Mouse (Mus musculus) midbrain, embryonic 15.5 days (tissue): ENCODE data around the gene Calr. TPM values are rescaled to one million over a fixed set of nuclear protein-coding genes. Genes with fewer than 3 reads are reported as not detected.

Source experiments
- ATAC-seq: fragments of 200-750 bp; cut with Nextera tagmentation; replicated peaks from 2 replicates; pipeline ENCODE4 v1.8.0; 2017; ENCODE audit warnings: moderate TSS enrichment
- H3K27ac ChIP-seq: fragments of 300-500 bp; sonication (generic); 2 replicates; pipeline ENCODE4 v1.5.1; 2015; ENCODE audit warnings: mild to moderate bottlenecking, inconsistent platforms
- H3K27me3 ChIP-seq: fragments of 300-500 bp; sonication (generic); replicated peaks from 2 replicates; pipeline ENCODE4 v1.6.1; 2015; ENCODE audit warnings: inconsistent platforms
- H3K36me3 ChIP-seq: fragments of 300-500 bp; sonication (generic); replicated peaks from 2 replicates; pipeline ENCODE4 v1.6.1; 2015; ENCODE audit warnings: inconsistent platforms
- H3K4me1 ChIP-seq: fragments of 300-500 bp; sonication (generic); 2 replicates; pipeline ENCODE4 v1.6.1; 2015; ENCODE audit warnings: inconsistent platforms
- H3K4me2 ChIP-seq: fragments of 300-500 bp; sonication (generic); 2 replicates; pipeline ENCODE4 v1.6.1; 2015; ENCODE audit warnings: inconsistent platforms, mild to moderate bottlenecking, moderate library complexity
- H3K4me3 ChIP-seq: fragments of 300-500 bp; sonication (generic); 2 replicates; pipeline ENCODE4 v1.5.1; 2015; ENCODE audit warnings: mild to moderate bottlenecking, inconsistent platforms
- H3K9ac ChIP-seq: fragments of 300-500 bp; sonication (generic); 2 replicates; pipeline ENCODE4 v1.6.1; 2015; ENCODE audit warnings: mild to moderate bottlenecking, inconsistent platforms
- H3K9me3 ChIP-seq: fragments of 300-500 bp; sonication (generic); 2 replicates; pipeline ENCODE4 v1.6.1; 2016; ENCODE audit warnings: inconsistent platforms
- WGBS: fragments of 180-500 bp; shearing (Covaris S2); methylation state at CpG from one replicate; pipeline ENCODE4 v1.1.7; 2015; ENCODE audit warnings: mixed read lengths; 5-methylcytosine and 5-hydroxymethylcytosine counted together
- microRNA-seq: library from miRNA; unstranded; fragments of <30 nt; microRNA quantifications from one replicate; pipeline ENCODE4, GENCODE M21; 2016
- polyA plus RNA-seq: library from polyadenylated mRNA; unstranded; fragments of >200 nt; fragmentation: Nextera tagmentation; extraction: Ambion mirVana; gene quantifications from 2 replicates; pipeline ENCODE4 v1.2.1, GENCODE M21; 2015

The Calr gene
- polyA plus RNA-seq, 1 experiment from 2014 or later: 669 TPM

DNA sequence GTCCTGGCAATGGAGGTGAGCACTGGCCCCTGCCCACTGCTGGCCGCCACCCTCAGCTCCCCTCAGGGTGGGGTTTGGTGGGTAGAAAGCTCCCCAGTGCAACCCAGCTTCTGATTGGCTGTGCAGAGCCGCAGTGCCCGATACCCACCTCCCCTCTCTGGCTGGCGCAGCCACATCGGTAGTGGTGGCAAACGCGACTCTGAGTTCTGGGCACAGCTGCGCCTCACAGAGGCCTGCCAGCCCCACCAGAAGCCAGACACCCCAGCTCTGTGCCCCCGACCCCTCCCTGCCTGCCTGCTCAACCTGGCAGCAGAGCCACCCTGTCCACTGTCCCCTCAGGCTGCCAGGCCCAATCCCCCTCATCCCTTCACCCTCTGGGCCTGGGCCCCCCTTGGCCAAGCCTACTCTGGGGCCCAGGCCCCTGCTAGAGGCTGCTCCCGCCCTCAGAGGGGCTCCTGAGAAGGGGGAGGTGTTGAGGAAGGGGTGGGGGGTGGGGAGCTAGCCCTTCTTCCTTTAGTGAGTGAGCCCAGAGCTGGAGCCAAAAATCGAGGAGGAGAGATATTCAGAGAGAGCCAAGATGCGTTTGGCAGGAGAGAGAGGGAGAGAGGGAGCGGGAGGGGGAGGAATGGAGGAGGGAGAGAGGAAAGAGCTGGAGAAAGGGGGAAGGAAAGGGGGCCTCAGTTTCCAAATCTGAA lies 52.8 kb downstream of the Calr start:
- H3K4me3 ChIP-seq: no peak overlapping the region
- 45% methylated on average over 13 of the region's 13 CpGs for WGBS
- H3K36me3 ChIP-seq: no peaks in the 10 kb centered on the region
- peak; percentile 74 for ATAC-seq
- H3K4me1 ChIP-seq: peaks cover 15% of the 10 kb centered on the region
- H3K27me3 ChIP-seq: peaks cover 72% of the 10 kb centered on the region
- H3K4me2 ChIP-seq: peak overlapping the region; percentile 30
- H3K9me3 ChIP-seq: no peaks in the 10 kb centered on the region
- H3K9ac ChIP-seq: no peak overlapping the region
- peak overlapping the region; percentile 80 for H3K27ac ChIP-seq

DNA sequence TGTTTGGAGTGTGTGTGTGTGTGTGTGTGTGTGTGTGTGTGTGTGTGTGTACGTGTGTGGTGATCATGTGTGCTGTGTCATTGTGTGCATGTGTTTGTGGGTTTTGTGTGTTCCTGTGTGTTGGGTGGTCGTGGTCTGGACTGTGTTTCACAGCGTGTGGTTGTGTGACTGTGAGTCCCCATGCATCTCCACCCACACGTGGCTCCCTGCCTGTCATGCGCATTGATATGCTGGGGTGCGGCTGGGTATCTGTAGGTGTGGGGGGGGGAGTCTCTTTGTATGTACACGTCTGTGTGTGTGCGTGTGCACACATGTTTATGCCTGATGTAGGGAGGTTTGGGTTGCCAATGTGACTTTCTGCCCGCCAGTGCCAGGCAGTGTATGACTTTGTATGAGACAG lies 53.6 kb downstream of the Calr start:
- peaks cover 72% of the 10 kb centered on the region for H3K27me3 ChIP-seq
- peak overlapping the region; percentile 80 for H3K27ac ChIP-seq
- no peak overlapping the region for H3K4me3 ChIP-seq
- WGBS: 86% methylated on average over 9 of the region's 9 CpGs
- peak overlapping the region; percentile 30; the same call in 1 of the 2 replicates for H3K4me2 ChIP-seq
- H3K36me3 ChIP-seq: no peaks in the 10 kb centered on the region
- no peak for ATAC-seq
- H3K9me3 ChIP-seq: no peaks in the 10 kb centered on the region
- peaks cover 12% of the 10 kb centered on the region for H3K4me1 ChIP-seq
- H3K9ac ChIP-seq: no peak overlapping the region

DNA sequence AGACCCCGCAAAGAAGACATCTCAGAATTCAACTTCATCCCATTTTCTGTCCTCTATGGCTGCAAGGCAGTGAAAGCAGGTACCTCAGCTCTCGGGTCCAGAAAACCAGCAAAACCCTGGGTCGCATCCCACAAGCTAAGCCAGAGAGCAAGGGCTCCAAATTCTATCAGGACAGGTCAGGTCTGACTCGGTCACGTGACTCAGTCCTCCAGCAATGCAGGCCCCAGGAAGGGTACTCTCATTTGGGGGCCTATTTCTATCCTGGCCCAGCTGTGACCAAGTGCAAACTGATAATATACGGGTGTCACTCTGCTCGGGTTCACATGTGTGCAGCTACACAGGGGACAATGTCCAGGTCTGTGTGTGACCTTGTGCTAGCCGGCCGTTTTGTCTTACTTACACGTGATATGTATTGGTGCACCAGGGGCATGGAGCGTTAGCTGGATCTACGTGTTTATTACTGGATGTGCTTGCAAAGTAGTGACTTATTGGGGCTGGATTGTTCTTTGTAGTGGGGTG lies 54.2 kb downstream of the Calr start:
- no peak for ATAC-seq
- Histone ChIP-seq H3K27me3 (peaks cover 72% of the 10 kb centered on the region), H3K4me2 (no peak overlapping the region), H3K9ac (no peak overlapping the region), H3K36me3 (no peaks in the 10 kb centered on the region), H3K27ac (no peak overlapping the region), H3K4me3 (no peak overlapping the region), H3K9me3 (no peaks in the 10 kb centered on the region), H3K4me1 (peaks cover 17% of the 10 kb centered on the region)
- WGBS: 75% methylated on average over 12 of the region's 12 CpGs

Small RNAs within 50 kb of the gene (microRNA-seq; reads per million reads assigned to microRNA genes)
- gene Mir7069: 4.0 reads per million, percentile 20 among the genes with 10 or more reads in this experiment

Other genes with a start within 250 kb of the Calr start
- gene Ier2, start 184.1 kb downstream of the Calr start, polyA plus RNA-seq: 16.9 and 17.8 TPM in 2 replicates
- gene Trmt1, start 160.6 kb downstream of the Calr start, polyA plus RNA-seq: 63.3 and 66.7 TPM in 2 replicates
- 16.3 and 17.2 TPM in 2 replicates for gene Nacc1, start 159.1 kb downstream of the Calr start, polyA plus RNA-seq
- 3.4 and 4.2 TPM in 2 replicates for gene Lyl1, start 145.5 kb downstream of the Calr start, polyA plus RNA-seq
- 0.97 and 1.8 TPM in 2 replicates for gene G430095P16Rik, start 123.9 kb downstream of the Calr start, polyA plus RNA-seq
- 48.6 and 54.0 TPM in 2 replicates for gene Nfix, start 46.6 kb downstream of the Calr start, polyA plus RNA-seq
- gene Dand5, start 24.1 kb downstream of the Calr start, polyA plus RNA-seq: 12.3 and 13.4 TPM in 2 replicates
- gene Gadd45gip1, start 15.4 kb downstream of the Calr start, polyA plus RNA-seq: 35.5 and 36.1 TPM in 2 replicates
- 88.2 and 91.7 TPM in 2 replicates for gene Rad23a, start 6.3 kb downstream of the Calr start, polyA plus RNA-seq
- gene Farsa, start 10.1 kb upstream of the Calr start, polyA plus RNA-seq: 126 and 127 TPM in 2 replicates
- 18.4 and 22.0 TPM in 2 replicates for gene Syce2, start 25.2 kb upstream of the Calr start, polyA plus RNA-seq
- 36.1 and 37.1 TPM in 2 replicates for gene Gcdh, start 47.0 kb upstream of the Calr start, polyA plus RNA-seq
- 0.65 and 0.79 TPM in 2 replicates for gene Klf1, start 55.0 kb upstream of the Calr start, polyA plus RNA-seq
- gene Dnase2a, start 61.6 kb upstream of the Calr start, polyA plus RNA-seq: 7.1 and 7.6 TPM in 2 replicates
- 76.2 and 84.8 TPM in 2 replicates for gene Mast1, start 90.4 kb upstream of the Calr start, polyA plus RNA-seq
- 2.8 and 3.4 TPM in 2 replicates for gene Rtbdn, start 100.1 kb upstream of the Calr start, polyA plus RNA-seq
- gene Gm49661, start 122.5 kb upstream of the Calr start, polyA plus RNA-seq: not detected in 2 replicates
- gene Prdx2, start 122.7 kb upstream of the Calr start, polyA plus RNA-seq: 1,276 and 1,344 TPM in 2 replicates
- 54.2 and 54.7 TPM in 2 replicates for gene Rnaseh2a, start 122.8 kb upstream of the Calr start, polyA plus RNA-seq
- 5.5 and 6.8 TPM in 2 replicates for gene Junb, start 131.8 kb upstream of the Calr start, polyA plus RNA-seq
- 38.9 and 41.1 TPM in 2 replicates for gene Hook2, start 143.7 kb upstream of the Calr start, polyA plus RNA-seq
- gene Best2, start 167.6 kb upstream of the Calr start, polyA plus RNA-seq: not detected in 2 replicates
- gene Asna1, start 178.3 kb upstream of the Calr start, polyA plus RNA-seq: 146 and 159 TPM in 2 replicates
- gene Trir, start 179.9 kb upstream of the Calr start, polyA plus RNA-seq: 121 and 124 TPM in 2 replicates
- 64.2 and 71.0 TPM in 2 replicates for gene Tnpo2, start 190.0 kb upstream of the Calr start, polyA plus RNA-seq
- gene Fbxw9, start 213.1 kb upstream of the Calr start, polyA plus RNA-seq: 84.5 and 86.2 TPM in 2 replicates
- 0.89 and 2.0 TPM in 2 replicates for gene Gm5741, start 221.0 kb upstream of the Calr start, polyA plus RNA-seq
- gene Dhps, start 224.8 kb upstream of the Calr start, polyA plus RNA-seq: 111 and 112 TPM in 2 replicates
- gene Wdr83os, start 233.8 kb upstream of the Calr start, polyA plus RNA-seq: 135 TPM in 2 replicates
- gene Wdr83, start 234.4 kb upstream of the Calr start, polyA plus RNA-seq: 60.3 and 66.9 TPM in 2 replicates
- gene Man2b1, start 236.3 kb upstream of the Calr start, polyA plus RNA-seq: 19.8 and 20.0 TPM in 2 replicates